Mouse (Mus musculus): ENCODE measurements around the gene Hepacam2.
"Not testable (repeated sequence)": the region's sequence is repeated elsewhere in the genome, so short reads cannot be mapped to it uniquely, and the experiment has no call there.

Gene Hepacam2

GRCm38 (mm10) chr6:3498162-3498848 lies at the start of gene Hepacam2, which contains the start of gene Vps50:
Gene Hepacam2 (minus strand): TSS chr6:3498298.
Gene Vps50 (plus strand): TSS chr6:3498382.
- DNase-seq (ENCODE audit: low read depth, low spot score) = peak; percentile 96

- DNase-seq (ENCODE audit: low read depth, low spot score) = no peak
These were observed 46.9 kb upstream of the Hepacam2 start for GRCm38 (mm10) chr6:3544970-3545369.

- DNase-seq (ENCODE audit: low read depth, low spot score) = no peak
These were observed 45.8 kb upstream of the Hepacam2 start for GRCm38 (mm10) chr6:3543862-3544261.

- no peak for DNase-seq (ENCODE audit: low read depth, low spot score)
These were observed 41.4 kb upstream of the Hepacam2 start for GRCm38 (mm10) chr6:3539470-3539869.

GRCm38 (mm10) chr6:3536048-3536447 lies 38.0 kb upstream of the Hepacam2 start:
- DNase-seq (ENCODE audit: low read depth, low spot score) = no peak

GRCm38 (mm10) chr6:3531445-3531844 lies 33.3 kb upstream of the Hepacam2 start:
- no peak for DNase-seq (ENCODE audit: low read depth, low spot score)

- no peak for DNase-seq (ENCODE audit: low read depth, low spot score)
These were observed 30.1 kb upstream of the Hepacam2 start for GRCm38 (mm10) chr6:3528198-3528597.

- DNase-seq (ENCODE audit: low read depth, low spot score) = no peak
These were observed 14.5 kb upstream of the Hepacam2 start for GRCm38 (mm10) chr6:3512611-3513010.

GRCm38 (mm10) chr6:3511612-3512011 lies 13.5 kb upstream of the Hepacam2 start:
- no peak for DNase-seq (ENCODE audit: low read depth, low spot score)

GRCm38 (mm10) chr6:3511116-3511515 lies 13.0 kb upstream of the Hepacam2 start:
- no peak for DNase-seq (ENCODE audit: low read depth, low spot score)

- peak; percentile 43 for DNase-seq (ENCODE audit: low read depth, low spot score)
These were observed 11.7 kb upstream of the Hepacam2 start for GRCm38 (mm10) chr6:3509782-3510181.

- not testable (repeated sequence) for DNase-seq (ENCODE audit: low read depth, low spot score)
These were observed 10.1 kb upstream of the Hepacam2 start for GRCm38 (mm10) chr6:3508151-3508550.

- DNase-seq (ENCODE audit: low read depth, low spot score) = no peak
These were observed 9.0 kb upstream of the Hepacam2 start for GRCm38 (mm10) chr6:3507078-3507477.

GRCm38 (mm10) chr6:3505289-3505688 lies 7.2 kb upstream of the Hepacam2 start:
- no peak for DNase-seq (ENCODE audit: low read depth, low spot score)

GRCm38 (mm10) chr6:3500286-3500685 lies 2.2 kb upstream of the Hepacam2 start:
- no peak for DNase-seq (ENCODE audit: low read depth, low spot score)

- peak; percentile 28 for DNase-seq (ENCODE audit: low read depth, low spot score)
These were observed 1.9 kb downstream of the Hepacam2 start for GRCm38 (mm10) chr6:3496210-3496609.

GRCm38 (mm10) chr6:3494285-3494684 lies 3.8 kb downstream of the Hepacam2 start:
- DNase-seq (ENCODE audit: low read depth, low spot score) = no peak

- DNase-seq (ENCODE audit: low read depth, low spot score) = no peak
These were observed 10.7 kb downstream of the Hepacam2 start for GRCm38 (mm10) chr6:3487355-3487754.

GRCm38 (mm10) chr6:3485133-3485532 lies 13.0 kb downstream of the Hepacam2 start:
- no peak for DNase-seq (ENCODE audit: low read depth, low spot score)

- no peak for DNase-seq (ENCODE audit: low read depth, low spot score)
These were observed 16.4 kb downstream of the Hepacam2 start for GRCm38 (mm10) chr6:3481705-3482104.

- DNase-seq (ENCODE audit: low read depth, low spot score) = no peak
These were observed 18.2 kb downstream of the Hepacam2 start for GRCm38 (mm10) chr6:3479853-3480252.

GRCm38 (mm10) chr6:3476299-3476698 lies 21.8 kb downstream of the Hepacam2 start:
- DNase-seq (ENCODE audit: low read depth, low spot score) = no peak

- DNase-seq (ENCODE audit: low read depth, low spot score) = no peak
These were observed 27.4 kb downstream of the Hepacam2 start for GRCm38 (mm10) chr6:3470706-3471105.

- DNase-seq (ENCODE audit: low read depth, low spot score) = no peak
These were observed 29.5 kb downstream of the Hepacam2 start for GRCm38 (mm10) chr6:3468627-3469026.

Measured in retina, adult 2 months (tissue).